Mouse (Mus musculus) cerebellum, adult (tissue): Measurements from ENCODE around the gene Gm3594.
"Not testable (repeated sequence)": the region's sequence is repeated elsewhere in the genome, so short reads cannot be mapped to it uniquely, and the experiment has no call there.

ENCODE experiments used
- ATAC-seq: cut with Nextera tagmentation; 2 replicates; pipeline ENCODE4 v1.9.2; 2017; ENCODE audit warnings: mild to moderate bottlenecking, moderate library complexity, mixed read lengths; ENCODE audit not compliant: insufficient number of reproducible peaks, low FRiP score, low TSS enrichment

Gene Gm3594

DNA sequence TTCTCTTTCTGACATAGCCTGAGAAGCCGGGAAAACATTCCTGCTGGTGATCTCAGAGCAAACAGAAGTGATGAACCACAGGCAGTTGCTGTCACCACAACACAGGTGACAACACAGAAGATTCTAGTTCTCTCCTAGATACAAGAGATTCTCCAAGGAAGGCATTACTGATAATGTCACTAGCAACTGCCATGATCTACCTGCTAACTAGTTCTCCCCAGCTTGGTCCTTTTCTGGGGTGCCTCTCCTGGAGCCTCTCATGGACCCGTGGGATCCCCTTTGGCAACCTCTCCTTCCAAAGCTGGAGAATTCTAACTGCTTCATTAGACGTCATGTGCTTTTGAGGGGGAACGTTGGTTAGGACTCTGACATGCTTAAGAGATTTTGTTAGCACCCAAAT, at the start of gene Gm3594:
Gene Gm3594, minus strand, starts transcription at position 101 of the 400 bp plus-strand sequence.
- not testable (repeated sequence) for ATAC-seq

DNA sequence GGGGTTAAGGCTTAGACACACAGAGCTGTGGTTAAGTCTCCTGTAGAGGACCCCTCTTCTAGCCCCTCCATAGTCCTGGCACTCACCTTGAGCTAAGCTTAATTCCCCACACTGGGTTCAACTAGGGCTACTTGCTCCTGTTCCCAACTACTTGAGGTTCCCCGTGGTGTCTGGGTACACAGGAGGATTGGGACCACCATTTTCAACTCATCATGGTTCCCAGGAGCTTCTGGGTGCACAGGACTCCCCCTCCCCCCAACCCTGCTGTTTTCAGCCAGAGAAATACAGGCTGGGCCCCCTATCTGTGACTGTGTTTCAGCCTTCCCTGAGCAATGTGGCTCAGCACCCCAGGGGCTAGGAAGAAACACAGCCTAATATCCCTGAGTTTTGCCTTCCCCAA, 41.9 kb upstream of the Gm3594 start:
- ATAC-seq = not testable (repeated sequence)

DNA sequence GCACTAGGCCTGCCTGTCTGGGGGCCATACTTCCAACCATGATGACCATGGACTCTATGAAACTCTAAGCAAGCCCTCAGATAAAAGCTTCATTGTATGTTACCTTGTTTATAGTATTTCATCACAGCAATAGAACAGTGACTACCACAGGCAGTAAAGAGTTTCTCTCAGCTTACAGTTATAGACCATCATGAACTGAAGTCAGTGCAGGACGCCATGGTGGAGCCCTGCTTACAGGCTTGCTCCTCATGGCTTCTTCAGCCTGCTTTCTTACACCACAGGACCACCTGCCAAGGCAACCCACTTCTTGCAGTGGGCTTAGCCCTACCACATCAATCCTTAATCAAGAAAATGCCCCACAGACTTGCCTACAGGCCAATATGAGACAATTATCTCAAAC, 41.1 kb upstream of the Gm3594 start:
- ATAC-seq = not testable (repeated sequence)

DNA sequence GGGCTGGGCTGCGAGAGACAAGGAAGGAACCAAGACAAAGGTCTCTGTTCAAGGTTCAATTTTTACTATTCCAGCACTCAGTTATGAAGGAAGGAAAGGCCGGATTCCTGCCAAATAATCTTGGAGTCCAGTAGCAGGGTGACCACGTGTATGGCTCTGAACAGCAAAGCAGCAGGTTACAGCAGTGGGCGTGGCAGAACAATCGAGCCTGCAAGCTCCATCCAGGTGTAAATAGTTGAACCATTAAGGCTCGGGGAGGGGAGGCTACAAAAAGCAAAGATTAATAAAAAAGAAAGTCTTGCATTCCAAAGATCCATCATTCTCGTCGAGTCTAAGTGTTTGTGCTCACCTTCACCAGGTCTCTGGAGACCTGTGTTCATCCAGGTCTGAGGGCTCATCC, 37.7 kb upstream of the Gm3594 start:
- not testable (repeated sequence) for ATAC-seq

DNA sequence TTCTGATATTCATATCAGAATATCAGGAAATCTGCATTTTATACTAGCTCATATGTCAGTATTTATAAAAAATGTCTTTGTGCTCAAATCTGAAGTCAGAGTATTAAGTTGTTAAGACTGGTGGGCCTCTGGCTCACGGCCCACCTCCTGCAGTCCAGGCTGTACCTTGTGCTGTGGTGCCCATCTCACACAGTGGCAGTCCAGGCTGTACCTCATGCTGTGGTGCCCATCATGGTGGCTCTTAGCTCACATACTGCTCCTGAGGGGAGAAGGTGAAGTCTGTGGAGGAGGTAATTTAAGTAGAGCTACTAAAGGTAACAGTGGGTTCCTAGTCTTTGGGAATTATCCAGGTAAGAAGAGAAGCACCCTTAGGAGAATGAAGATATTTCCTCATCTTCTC, 27.4 kb upstream of the Gm3594 start:
- ATAC-seq = not testable (repeated sequence)

DNA sequence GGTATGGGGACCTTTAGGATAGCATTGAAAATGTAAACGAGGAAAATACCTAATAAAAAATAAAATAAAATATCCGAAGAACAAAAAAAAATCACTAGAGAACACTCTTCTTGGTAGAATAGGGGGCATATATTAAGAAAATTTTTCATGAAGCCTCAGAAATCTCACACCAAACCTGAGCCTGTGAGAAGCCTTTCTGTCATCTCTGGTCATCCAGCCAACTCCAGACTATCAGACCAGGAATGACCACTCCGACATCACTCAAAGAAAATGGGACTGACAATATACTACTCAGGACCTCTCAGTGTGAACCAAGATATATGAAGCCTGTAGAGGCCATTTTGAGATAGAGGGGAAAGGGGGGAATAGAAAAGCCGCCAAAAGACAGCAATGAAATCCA, 3.6 kb downstream of the Gm3594 start:
- ATAC-seq = not testable (repeated sequence)

DNA sequence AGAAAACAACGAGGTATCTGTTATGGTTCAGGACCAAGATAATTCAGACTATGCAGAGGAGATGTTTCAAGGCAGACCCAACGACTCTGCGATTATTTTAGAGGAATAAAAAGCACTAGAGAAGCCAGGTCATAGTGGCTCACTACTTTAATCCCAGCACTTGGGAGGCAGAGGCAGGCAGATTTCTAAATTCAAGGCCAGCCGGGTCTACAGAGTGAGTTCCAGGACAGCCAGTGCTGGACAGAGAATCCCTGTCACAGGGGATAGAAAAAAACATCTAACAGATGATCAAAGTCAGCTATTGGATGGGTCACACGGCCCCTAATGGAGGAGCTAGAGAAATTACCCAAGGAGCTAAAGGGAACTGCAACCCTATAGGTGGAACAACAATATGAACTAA, 4.2 kb downstream of the Gm3594 start:
- not testable (repeated sequence) for ATAC-seq

DNA sequence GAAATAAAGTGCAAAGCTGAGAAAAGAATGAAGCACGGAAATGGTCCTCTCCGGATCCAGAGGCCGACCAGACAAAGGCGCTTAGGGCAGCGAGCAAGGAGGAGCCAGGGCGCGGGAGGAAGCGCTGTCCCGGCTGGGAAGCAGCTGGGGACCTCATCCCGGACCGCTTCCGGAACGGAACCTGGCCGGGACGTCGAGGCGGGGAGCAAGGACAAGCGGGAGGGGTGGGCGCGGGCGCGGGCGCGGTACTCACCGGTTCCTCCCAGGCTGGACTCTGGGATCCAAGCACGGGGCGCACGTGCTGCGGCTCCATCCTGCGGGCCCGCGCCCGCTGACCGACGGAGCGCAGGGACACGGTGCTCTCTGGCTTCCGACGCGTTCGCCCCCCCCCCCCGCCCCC, 17.6 kb downstream of the Gm3594 start:
- not testable (repeated sequence) for ATAC-seq

DNA sequence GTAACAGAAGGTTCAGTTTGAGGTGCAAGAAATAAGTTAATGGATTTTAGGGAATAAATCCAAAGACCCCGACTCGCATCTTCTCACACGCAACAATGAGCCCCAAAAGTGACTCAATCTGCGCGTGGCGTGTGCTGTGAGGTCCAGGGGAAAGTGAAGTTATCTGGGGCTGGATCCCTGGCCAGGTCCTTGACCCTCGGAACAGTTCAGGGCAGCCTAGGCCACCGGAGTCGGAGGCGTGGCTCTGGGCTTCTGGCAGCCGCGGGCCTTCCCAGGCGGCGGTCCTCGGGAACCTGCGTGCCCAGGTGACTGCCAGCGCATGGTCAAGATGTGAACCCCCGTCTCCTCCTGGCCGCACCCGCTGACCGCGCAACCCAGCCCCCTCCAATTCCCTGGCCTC, 18.1 kb downstream of the Gm3594 start:
- not testable (repeated sequence) for ATAC-seq

DNA sequence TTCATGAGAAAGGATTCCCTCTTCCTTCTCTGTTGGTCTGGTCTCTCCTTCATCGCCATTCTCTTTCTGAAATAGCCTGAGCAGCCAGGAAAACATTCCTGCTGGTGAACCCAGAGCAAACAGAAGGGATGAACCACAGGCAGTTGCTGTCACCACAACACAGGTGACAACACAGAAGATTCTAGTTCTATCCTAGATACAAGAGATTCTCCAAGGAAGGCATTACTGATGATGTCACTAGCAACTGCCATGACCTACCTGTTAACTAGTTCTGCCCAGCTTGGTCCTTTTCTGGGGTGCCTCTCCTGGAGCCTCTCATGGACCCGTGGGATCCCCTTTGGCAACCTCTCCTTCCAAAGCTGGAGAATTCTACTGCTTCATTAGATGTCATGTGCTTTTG, 32.0 kb downstream of the Gm3594 start, which contains the start of gene Gm3591:
Gene Gm3591, minus strand, starts transcription at position 101 of the 400 bp plus-strand sequence.
- not testable (repeated sequence) for ATAC-seq

DNA sequence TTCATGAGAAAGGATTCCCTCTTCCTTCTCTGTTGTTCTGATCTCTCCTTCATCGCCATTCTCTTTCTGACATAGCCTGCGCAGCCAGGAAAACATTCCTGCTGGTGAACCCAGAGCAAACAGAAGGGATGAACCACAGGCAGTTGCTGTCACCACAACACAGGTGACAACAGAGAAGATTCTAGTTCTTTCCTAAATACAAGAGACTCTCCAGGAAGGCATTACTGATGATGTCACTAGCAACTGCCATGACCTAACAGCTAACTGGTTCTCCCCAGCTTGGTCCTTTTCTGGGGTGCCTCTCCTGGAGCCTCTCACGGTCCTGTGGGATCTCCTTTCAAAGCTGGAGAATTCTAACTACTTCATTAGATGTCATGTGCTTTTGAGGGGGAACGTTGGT, 54.2 kb downstream of the Gm3594 start, which contains the start of gene Gm16440:
Gene Gm16440, minus strand, starts transcription at position 101 of the 400 bp plus-strand sequence.
- not testable (repeated sequence) for ATAC-seq
